Mouse (Mus musculus) monocyte, adult 59 days (primary cell): ENCODE measurements around the gene Gm28778. TPM values are rescaled to one million over a fixed set of nuclear protein-coding genes. Genes with fewer than 3 reads are reported as not detected.

Experiments
- total RNA-seq, 2 experiments: library from RNA; stranded (reverse); gene quantifications; one replicate each; pipeline ENCODE4 v1.2.4; 2023

The Gm28778 gene
- not detected for total RNA-seq

GRCm38 (mm10) chr1:53296581-53297383 lies at the start of gene Gm28778, which contains the start of the genes Pms1 and Ormdl1:
Gene Gm28778 (plus strand): TSS chr1:53297111.
Gene Pms1 (minus strand): TSS chr1:53297018.
Gene Ormdl1 (plus strand): TSS chr1:53297095.

DNA sequence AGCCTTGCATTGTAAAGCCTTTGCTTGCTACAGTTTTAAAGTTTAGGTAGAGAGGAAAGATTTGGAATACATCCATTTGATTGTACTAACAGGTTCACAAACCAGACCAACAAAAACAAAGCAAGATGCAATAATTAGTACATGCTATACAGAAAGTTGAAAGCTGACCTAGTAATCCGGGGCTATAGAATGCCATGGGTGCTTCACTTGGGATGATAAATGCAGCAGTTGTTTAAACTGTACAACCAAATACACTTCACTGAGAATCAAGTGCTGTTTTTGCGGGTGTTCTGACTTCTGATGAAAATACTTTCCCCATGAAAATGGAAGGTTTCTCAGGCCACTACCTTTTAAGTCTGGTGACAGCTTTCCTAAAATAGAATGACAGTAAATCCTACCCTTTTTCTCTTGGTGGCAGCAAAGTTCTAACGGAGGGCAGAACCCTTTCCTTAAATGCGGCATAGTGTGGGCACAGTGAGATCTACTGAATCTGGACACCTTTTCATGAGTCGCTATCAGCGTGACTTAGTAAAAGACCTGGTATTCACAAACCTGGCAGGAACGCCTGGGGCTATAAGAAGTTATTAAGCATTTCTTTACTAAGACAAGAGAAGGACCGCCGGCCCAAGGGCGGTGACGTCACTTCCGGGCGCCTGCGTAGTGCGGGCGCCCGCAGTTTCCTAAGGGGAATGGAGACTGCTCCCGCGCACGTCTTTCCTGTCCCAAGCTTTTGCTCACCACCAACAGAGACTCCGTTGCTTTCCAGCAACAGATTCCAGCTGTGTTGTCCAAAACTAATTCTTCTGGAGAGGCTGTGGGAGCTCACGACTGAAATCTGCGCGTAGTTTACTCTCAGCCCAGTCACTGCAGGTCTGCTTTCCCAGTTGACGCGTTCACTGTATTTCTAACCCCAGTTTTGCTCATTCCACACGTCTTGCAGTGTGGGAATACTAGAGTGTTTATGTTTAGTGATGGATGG lies 16.4 kb downstream of the Gm28778 start, which contains the start of gene Osgepl1:
Osgepl1 (plus strand) TSS at position 636 of the 979 bp plus-strand sequence.

GRCm38 (mm10) chr1:53352327-53353261 lies 55.7 kb downstream of the Gm28778 start, which contains the start of the genes Asdurf, Gm28551 and Asnsd1:
Gene Asdurf (minus strand): TSS chr1:53352619.
Gene Gm28551 (minus strand): TSS chr1:53352667.
Gene Asnsd1 (minus strand): TSS chr1:53352752.

Other genes starting within 250 kb of the Gm28778 start
- gene Mstn, start 235.5 kb upstream of the Gm28778 start, total RNA-seq, result not detected
- gene 1700019A02Rik, start 109.5 kb upstream of the Gm28778 start, total RNA-seq, result not detected
- 1 to 10 TPM; 7.1 to 8.4 TPM for gene Pms1, start 93 bp upstream of the Gm28778 start, total RNA-seq
- gene Ormdl1, start within 50 bp of the Gm28778 start, total RNA-seq, result 10 to 100 TPM in 1 of 2 experiments, 1 to 10 TPM in 1; 9.9 to 11.3 TPM
- gene Osgepl1, start 16.5 kb downstream of the Gm28778 start, total RNA-seq, result 1 to 10 TPM; 3.3 to 5.9 TPM
- gene Asdurf, start 55.5 kb downstream of the Gm28778 start, total RNA-seq, result not detected
- not detected for gene Gm28551, start 55.6 kb downstream of the Gm28778 start, total RNA-seq
- 10 to 100 TPM; 35.2 to 37.5 TPM for gene Asnsd1, start 55.6 kb downstream of the Gm28778 start, total RNA-seq